Mouse (Mus musculus) adipocyte (in vitro differentiated cells): ENCODE results near the gene Elp6.

Experiments
- DNase-seq: peaks from one replicate; pipeline ENCODE4 v3.0.0-alpha.2; 2016; ENCODE audit warnings: low spot score

Elp6 gene

DNA sequence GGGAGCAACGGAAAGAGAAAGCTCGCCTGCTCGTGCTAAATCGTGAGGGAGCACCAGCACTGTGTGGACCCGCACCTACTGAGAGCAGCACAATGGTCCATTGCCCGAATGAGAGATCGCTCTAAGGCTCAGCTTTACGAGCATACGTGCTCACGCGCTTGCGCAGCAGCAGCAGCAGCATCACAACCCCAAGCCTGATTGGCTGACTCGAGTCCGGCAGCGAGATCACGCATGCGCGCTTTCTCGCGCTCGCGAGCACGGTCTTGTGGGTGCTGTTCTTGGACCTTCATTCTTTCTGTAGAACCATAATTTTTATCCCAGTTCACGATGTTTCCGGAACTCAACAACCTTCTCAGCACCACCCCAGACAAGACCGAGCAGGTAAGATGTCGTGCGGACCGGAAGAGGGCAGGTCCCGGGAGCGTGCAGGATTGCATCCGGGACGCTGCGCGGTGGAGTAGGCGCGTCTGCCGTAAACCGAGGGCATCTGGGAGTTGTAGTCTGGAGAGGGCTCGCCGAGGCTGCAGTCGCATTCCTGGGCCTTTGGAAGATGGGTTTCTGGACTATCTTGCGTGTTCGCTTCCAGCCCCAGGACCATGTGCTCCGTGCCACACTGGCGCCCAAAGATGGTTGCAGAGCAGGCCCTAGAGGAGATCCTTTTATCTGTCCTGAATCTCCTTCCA lies at the start of gene Elp6:
Gene Elp6, plus strand, starts transcription at position 205 of the 683 bp plus-strand sequence.
- peak; percentile 92 for DNase-seq

- no peak for DNase-seq
These were observed 49.5 kb upstream of the Elp6 start for GRCm38 (mm10) chr9:110255407-110256019.

GRCm38 (mm10) chr9:110258646-110259045 lies 46.3 kb upstream of the Elp6 start:
- no peak for DNase-seq

DNA sequence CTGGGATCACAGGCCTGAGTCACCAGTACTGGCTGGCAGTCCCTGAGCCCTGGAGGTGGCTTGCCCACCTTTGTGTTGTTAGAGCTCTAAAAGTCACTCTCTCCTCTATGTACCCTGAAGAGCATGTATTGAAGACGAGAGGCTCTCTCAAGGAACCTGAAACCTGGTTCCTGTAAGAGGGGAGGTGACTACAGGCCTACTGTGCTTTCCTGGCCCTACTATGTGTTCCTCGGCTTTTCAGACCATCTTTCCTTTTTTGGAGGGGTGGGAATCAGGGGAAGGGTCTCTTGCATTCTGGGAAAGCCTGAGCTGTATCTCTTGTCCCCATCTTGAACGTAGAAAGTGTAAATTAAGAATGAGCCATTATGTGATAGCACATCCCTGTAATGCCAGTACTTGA lies 45.9 kb upstream of the Elp6 start:
- DNase-seq = no peak

DNA sequence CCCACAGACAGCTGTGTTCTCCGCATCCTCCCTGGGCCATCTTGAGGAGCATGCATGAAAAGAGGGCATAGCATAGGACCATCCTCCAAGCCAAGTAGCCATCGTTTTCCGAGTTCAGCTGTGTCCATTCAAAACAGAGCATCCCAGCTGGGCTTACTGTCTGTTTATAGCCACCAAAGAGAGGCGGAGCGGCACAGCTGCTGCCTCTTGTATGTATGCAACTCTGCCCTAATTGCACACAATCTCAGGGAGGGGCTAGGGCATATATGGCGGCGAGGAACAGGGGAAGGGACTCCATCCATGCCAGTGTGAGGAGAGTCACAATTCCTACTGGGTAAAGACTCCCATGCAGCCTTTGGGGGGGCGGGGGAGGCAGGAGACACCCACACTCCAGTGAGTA lies 41.8 kb upstream of the Elp6 start:
- DNase-seq = no peak

DNA sequence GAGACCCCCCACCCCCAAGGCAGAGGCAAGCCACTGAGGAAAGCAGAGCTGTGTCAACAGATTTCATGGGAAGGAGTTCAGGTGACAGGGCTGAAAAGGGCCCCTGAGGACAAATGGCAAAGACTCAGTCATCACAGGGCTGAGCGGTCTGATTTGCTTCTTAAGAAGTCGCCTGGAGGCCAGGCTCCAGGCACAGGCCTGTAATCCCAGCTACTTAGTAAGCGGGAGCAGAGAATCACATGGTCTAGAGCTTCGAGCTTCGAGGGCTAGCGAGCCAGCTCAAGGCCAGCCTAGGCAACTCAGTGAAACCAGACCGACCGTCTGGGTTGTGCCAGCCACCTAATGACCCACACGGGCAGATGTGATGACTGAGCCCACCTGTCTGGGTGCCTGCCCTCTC lies 40.0 kb upstream of the Elp6 start:
- no peak for DNase-seq

DNA sequence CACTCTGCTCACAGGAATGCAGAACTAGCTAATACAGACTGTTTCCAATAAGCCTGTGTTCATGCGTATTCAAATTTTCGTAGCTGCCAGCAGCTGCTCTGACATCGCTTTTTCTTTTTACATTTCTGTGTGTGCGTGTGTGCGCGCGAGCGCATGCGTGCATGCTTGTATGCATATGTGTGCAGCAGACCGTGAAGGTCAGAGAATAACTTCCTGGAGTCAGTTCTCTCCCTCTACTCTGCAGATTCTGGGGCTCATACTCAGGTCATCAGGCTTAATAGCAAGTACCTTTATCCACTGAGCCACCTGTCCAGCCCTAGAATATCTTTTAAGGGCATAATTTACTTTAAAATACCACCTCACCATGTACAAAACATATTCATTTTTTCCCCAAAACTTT lies 36.6 kb upstream of the Elp6 start:
- DNase-seq = no peak

DNA sequence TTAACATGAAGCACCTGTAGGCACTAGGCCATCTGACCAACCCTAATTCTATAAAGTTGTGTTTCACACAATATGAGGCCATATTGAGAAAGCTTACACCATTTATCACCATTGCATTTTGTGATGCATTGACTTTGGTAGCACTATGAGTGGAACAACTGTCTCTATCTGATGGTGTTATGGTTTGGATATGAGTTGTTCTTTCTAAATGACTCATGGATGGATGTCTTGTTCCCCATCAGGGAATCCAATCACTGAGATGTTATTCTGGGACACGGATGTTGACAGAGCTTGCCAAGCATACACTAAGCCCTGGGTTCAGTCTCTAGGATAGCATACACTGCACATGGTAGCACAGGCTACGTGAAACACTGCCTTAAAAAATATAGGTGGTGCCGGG lies 32.6 kb upstream of the Elp6 start:
- no peak for DNase-seq

DNA sequence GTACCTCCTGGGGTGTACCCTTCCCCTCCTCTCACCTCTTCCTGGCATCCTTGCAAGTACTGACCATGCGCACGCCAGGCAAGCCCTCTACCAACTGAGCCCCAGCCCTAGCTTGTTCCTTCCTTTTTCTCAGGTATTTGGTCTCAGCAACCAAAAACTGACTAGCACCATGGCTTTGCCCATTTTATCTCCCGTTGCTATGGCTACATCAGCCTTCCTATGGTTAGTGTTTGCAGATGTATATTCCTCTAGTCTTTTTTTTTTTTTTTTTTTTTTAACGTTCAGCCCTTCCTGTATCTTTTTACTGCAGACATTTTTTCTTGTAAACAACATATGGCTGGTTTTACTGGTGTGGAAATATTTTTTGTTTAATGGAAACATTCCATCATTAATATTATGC lies 31.5 kb upstream of the Elp6 start:
- no peak for DNase-seq

DNA sequence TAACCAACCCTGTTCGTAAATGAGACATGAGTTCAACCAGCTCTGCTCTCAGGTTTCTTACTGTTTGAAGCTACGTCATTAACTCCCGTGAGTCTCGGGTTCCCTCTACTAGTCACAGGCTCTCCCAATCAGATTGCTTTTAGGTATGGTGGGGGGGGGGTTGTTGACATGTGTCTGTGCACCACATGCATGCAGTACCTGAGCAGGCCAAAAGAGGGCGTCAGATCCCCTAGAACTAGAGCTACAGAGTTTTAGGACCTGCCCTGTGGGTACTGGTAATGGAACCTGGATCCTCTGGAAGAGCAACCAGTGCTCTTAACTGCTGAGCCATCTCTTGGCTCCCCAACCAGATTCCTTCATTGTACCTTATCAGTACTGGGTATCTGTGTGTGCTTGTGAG lies 29.1 kb upstream of the Elp6 start:
- no peak for DNase-seq

DNA sequence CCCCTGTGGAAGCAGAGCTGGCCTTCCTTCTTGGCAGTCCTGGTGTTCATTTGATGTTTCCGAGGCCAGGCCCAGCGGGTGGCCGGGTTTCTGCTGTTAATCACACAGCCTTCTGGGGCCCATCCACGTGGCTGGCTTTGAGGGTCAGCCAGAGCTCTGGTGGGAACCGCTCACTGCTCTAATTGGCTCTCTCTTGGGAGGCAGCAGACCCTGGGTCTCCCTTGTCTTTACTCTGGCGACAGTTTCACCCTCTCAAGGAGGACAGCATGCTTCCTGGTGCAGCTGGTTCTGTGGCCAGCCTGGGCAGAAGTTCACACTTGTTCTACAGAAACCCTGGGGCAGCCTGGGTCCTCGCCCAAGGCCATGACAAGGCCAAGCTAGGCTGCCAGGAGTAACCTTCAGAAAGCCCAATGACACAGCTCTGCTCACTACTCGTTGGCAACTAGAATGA lies 27.5 kb upstream of the Elp6 start:
- peak; percentile 10 for DNase-seq

GRCm38 (mm10) chr9:110284075-110284697 lies 20.8 kb upstream of the Elp6 start:
- no peak for DNase-seq

GRCm38 (mm10) chr9:110287321-110287924 lies 17.6 kb upstream of the Elp6 start:
- no peak for DNase-seq

GRCm38 (mm10) chr9:110293254-110293718 lies 11.7 kb upstream of the Elp6 start:
- no peak for DNase-seq

GRCm38 (mm10) chr9:110293873-110294415 lies 11.0 kb upstream of the Elp6 start:
- no peak for DNase-seq

DNA sequence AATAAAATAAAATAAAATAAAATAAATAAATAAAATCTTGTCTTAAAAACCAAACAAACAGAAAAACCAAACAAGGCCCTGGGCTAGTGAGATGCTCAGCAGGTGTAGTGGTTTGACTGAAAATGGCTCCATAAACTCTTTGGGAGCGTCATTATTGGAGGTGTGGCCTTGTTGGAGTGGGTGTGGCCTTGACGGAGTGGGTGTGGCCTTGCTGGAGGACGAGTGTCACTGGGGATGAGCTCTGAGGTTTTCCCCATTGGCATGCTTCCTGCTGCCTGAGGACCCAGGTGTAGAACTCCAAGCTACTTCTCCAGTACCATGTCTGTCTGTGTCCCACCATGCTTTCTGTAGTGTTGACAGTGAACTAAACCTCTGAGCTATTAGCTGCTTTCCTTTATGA lies 10.2 kb upstream of the Elp6 start:
- no peak for DNase-seq

DNA sequence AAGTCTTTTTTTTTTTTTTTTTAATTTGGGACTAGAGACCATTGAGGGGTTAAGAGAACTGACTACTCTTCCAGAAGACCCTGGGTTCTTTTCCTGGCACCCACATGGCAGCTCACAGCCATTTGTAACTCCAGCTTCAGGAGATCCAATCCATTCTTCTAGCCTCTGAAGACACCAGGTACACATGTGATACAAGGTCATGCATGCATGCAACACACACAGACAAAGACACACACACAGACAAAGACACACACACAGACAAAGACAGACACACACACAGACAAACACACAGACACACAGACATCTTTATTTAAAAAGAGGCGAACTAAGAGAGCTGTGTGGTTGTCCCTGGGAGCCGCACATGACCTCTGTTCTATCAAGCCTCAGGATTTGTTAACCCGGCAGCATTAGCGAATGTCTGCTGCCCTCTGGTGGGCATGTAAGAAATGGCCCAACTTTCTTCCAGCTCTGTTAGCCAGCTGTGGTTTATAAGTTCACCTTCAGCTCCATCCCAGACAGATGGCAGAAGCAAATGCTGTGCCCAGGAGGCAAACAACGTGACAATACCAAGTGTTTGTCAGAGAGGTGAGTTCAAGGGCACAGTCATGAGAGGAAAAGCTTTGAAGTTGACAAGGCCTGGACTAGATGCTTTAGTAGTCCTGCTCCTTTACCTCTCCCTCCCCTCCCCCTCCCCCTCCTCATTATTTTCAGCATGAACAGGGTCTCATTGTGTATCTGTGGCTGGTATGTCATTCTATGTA lies 7.9 kb upstream of the Elp6 start:
- peak; percentile 89 for DNase-seq

GRCm38 (mm10) chr9:110304516-110304915 lies 457 bp upstream of the Elp6 start:
- no peak for DNase-seq

DNA sequence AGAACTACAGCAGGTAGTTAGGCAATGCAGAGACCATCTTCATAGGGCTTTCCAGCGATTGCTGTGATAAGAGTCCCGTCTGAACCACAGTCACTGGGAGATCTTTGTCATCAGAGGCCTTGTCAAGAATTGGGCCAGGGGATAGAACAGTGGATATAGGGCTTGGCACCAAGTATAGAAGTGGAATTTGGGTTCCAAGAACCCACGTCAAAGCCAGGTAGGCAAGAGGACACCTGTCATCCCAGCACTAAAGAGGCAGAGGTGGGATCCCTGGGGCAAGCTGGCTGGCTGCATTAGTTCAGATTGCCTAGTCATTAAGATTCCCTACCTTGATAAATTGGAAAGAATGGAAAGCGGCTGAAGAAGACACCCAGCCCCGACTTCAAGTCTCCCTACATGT lies 1.4 kb downstream of the Elp6 start:
- DNase-seq = no peak

GRCm38 (mm10) chr9:110314706-110315105 lies 9.7 kb downstream of the Elp6 start:
- DNase-seq = no peak

- DNase-seq = no peak
These were observed 10.4 kb downstream of the Elp6 start for GRCm38 (mm10) chr9:110315410-110315809.

DNA sequence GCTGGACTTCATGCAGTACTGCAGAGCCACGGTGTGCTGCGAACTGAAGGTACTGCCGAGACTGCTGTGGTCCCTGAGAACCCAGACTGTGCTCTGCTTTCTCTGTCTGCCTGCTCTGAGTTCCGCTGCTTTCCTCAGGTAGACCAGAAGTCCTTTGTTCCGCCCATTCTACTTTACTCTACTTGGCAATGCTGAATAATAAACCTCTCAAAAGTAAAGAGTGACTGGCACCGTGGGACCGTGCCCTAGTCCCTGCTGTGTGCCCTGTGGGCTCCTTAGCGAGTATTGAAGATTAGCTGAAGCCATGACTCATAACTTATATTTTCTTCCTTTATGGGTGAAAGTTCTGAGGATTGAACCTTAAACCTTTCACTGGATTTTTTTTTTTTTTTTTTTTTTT lies 10.9 kb downstream of the Elp6 start:
- DNase-seq = peak; percentile 49
